Mouse (Mus musculus): ENCODE results near the gene Olfr323.
A peak's percentile ranks its signal among the peaks of the same experiment; 100 is the strongest.

Gene Olfr323

GRCm38 (mm10) chr11:58630401-58630800 is at the start of gene Olfr323:
Gene Olfr323 (minus strand): TSS chr11:58630501.
- DNase-seq: no peak

GRCm38 (mm10) chr11:58671825-58672224 is 41.5 kb upstream of the Olfr323 start:
- no peak for DNase-seq

- DNase-seq: no peak
Observed at GRCm38 (mm10) chr11:58669252-58669651, 39.0 kb upstream of the Olfr323 start.

- DNase-seq: no peak
Observed at GRCm38 (mm10) chr11:58658596-58658995, 28.3 kb upstream of the Olfr323 start, which contains the start of gene Olfr322. Gene Olfr322 (plus strand): TSS chr11:58658782.

GRCm38 (mm10) chr11:58655151-58655550 is 24.9 kb upstream of the Olfr323 start:
- DNase-seq: no peak

GRCm38 (mm10) chr11:58643350-58643749 is 13.0 kb upstream of the Olfr323 start:
- peak in 1 of 2 experiments; percentile 37 for DNase-seq

GRCm38 (mm10) chr11:58641638-58642358 is 11.5 kb upstream of the Olfr323 start:
- no peak for DNase-seq

GRCm38 (mm10) chr11:58641057-58641456 is 10.8 kb upstream of the Olfr323 start:
- DNase-seq: no peak

- DNase-seq: no peak
Observed at GRCm38 (mm10) chr11:58640272-58640867, 10.1 kb upstream of the Olfr323 start, which contains the start of gene Trim58. Gene Trim58 (plus strand): TSS chr11:58640465.

- no peak for DNase-seq
Observed at GRCm38 (mm10) chr11:58638176-58638701, 7.9 kb upstream of the Olfr323 start.

GRCm38 (mm10) chr11:58636376-58636977 is 6.2 kb upstream of the Olfr323 start:
- peak in 1 of 2 experiments; percentile 39 for DNase-seq

- DNase-seq: no peak
Observed at GRCm38 (mm10) chr11:58634878-58635277, 4.6 kb upstream of the Olfr323 start.

GRCm38 (mm10) chr11:58626146-58626545 is 4.2 kb downstream of the Olfr323 start:
- DNase-seq: no peak

- no peak for DNase-seq
Observed at GRCm38 (mm10) chr11:58618793-58619192, 11.5 kb downstream of the Olfr323 start.

GRCm38 (mm10) chr11:58618369-58618768 is 11.9 kb downstream of the Olfr323 start:
- DNase-seq: no peak

- no peak for DNase-seq
Observed at GRCm38 (mm10) chr11:58615975-58616374, 14.3 kb downstream of the Olfr323 start, which contains the start of gene 2210407C18Rik. Gene 2210407C18Rik (minus strand): TSS chr11:58616075.

GRCm38 (mm10) chr11:58614526-58614925 is 15.8 kb downstream of the Olfr323 start:
- DNase-seq: no peak

GRCm38 (mm10) chr11:58613359-58613758 is 16.9 kb downstream of the Olfr323 start:
- DNase-seq: no peak

- DNase-seq: no peak
Observed at GRCm38 (mm10) chr11:58607030-58607429, 23.3 kb downstream of the Olfr323 start.

- no peak for DNase-seq
Observed at GRCm38 (mm10) chr11:58606177-58606919, 24.0 kb downstream of the Olfr323 start.

GRCm38 (mm10) chr11:58605228-58605627 is 25.1 kb downstream of the Olfr323 start:
- DNase-seq: no peak

GRCm38 (mm10) chr11:58604688-58605087 is 25.6 kb downstream of the Olfr323 start:
- no peak for DNase-seq
